Mouse (Mus musculus) C2C12 (cell line): ENCODE data around the gene Peli2. TPM values are rescaled to one million over a fixed set of nuclear protein-coding genes. Genes with fewer than 3 reads are reported as not detected.

ENCODE experiments used
- H3K27me3 ChIP-seq: one replicate; pipeline ENCODE4 v1.6.1; 2011; ENCODE audit not compliant: control insufficient read depth, insufficient read depth, insufficient read length
- H3K36me3 ChIP-seq: one replicate; pipeline ENCODE4 v1.6.1; 2011; ENCODE audit not compliant: control insufficient read depth, insufficient read depth
- H3K4me3 ChIP-seq: one replicate; pipeline ENCODE4 v1.5.1; 2011; ENCODE audit warnings: mild to moderate bottlenecking, control low read depth; ENCODE audit not compliant: poor library complexity, insufficient read depth, severe bottlenecking
- H3K79me2 ChIP-seq: one replicate; pipeline ENCODE4 v1.6.1; 2011; ENCODE audit not compliant: control insufficient read depth, insufficient read depth
- H3K79me3 ChIP-seq: one replicate; pipeline ENCODE4 v1.6.1; 2011; ENCODE audit warnings: low read depth, control low read depth
- H3ac ChIP-seq: one replicate; pipeline ENCODE3; 2011; ENCODE audit warnings: low read depth; ENCODE audit not compliant: control insufficient read depth, insufficient read length
- CEBPB ChIP-seq: IDR thresholded peaks from one replicate; pipeline ENCODE4 v1.6.1; 2011; ENCODE audit warnings: low read depth, mild to moderate bottlenecking, control low read depth, moderate library complexity
- CTCF ChIP-seq: IDR thresholded peaks from one replicate; pipeline ENCODE4 v1.5.1; 2011; ENCODE audit not compliant: control insufficient read depth, insufficient read depth, insufficient read length
- FOSL1 ChIP-seq: IDR thresholded peaks from one replicate; pipeline ENCODE4 v1.8.0; 2011; ENCODE audit warnings: mild to moderate bottlenecking, low read length; ENCODE audit not compliant: poor library complexity, insufficient read depth, severe bottlenecking
- MAX ChIP-seq: IDR thresholded peaks from one replicate; pipeline ENCODE4 v1.6.1; 2011; ENCODE audit warnings: mild to moderate bottlenecking, control low read depth
- MYOD1 ChIP-seq: IDR thresholded peaks from one replicate; pipeline ENCODE4 v1.6.1; 2011; ENCODE audit warnings: low read depth; ENCODE audit not compliant: control insufficient read depth, insufficient read length
- MYOG ChIP-seq: IDR thresholded peaks from one replicate; pipeline ENCODE4 v1.6.1; 2011; ENCODE audit not compliant: control insufficient read depth, insufficient read length; ENCODE audit errors: extremely low read depth
- USF1 ChIP-seq: IDR thresholded peaks from one replicate; pipeline ENCODE4 v1.6.1; 2011; ENCODE audit warnings: low read depth, mild to moderate bottlenecking, control low read depth, moderate library complexity
- polyA plus RNA-seq: library from polyadenylated mRNA; unstranded; fragments of >200 nt; fragmentation: generic; extraction: Trizol; gene quantifications from one replicate; pipeline ENCODE4 v1.2.1, GENCODE M21; 2012; ENCODE audit warnings: missing spikeins

The Peli2 gene
- polyA plus RNA-seq, 1 experiment = 13.9 TPM

GRCm38 (mm10) chr14:48286949-48287348, 166.3 kb downstream of the Peli2 start:
- H3K27me3 ChIP-seq = no peaks in the 10 kb centered on the region
- no peak overlapping the region for H3ac ChIP-seq
- H3K79me3 ChIP-seq = no peaks in the 10 kb centered on the region
- H3K36me3 ChIP-seq = no peaks in the 10 kb centered on the region
- no peak for TF ChIP-seq MYOD1
- TF ChIP-seq FOSL1 = no peak
- no peak for TF ChIP-seq CEBPB
- TF ChIP-seq CTCF = no peak
- TF ChIP-seq MAX = no peak
- no peak for TF ChIP-seq USF1
- no peak for TF ChIP-seq MYOG
- no peak overlapping the region for H3K4me3 ChIP-seq
- no peaks in the 10 kb centered on the region for H3K79me2 ChIP-seq

- no peaks in the 10 kb centered on the region for H3K79me2 ChIP-seq
- no peak overlapping the region for H3K4me3 ChIP-seq
- no peaks in the 10 kb centered on the region for H3K27me3 ChIP-seq
- no peaks in the 10 kb centered on the region for H3K36me3 ChIP-seq
- TF ChIP-seq CEBPB = no peak
- TF ChIP-seq MAX = no peak
- TF ChIP-seq MYOD1 = no peak
- no peak for TF ChIP-seq USF1
- TF ChIP-seq MYOG = no peak
- no peak for TF ChIP-seq CTCF
- no peak for TF ChIP-seq FOSL1
- no peaks in the 10 kb centered on the region for H3K79me3 ChIP-seq
- H3ac ChIP-seq = no peak overlapping the region
Measured at GRCm38 (mm10) chr14:48287581-48287980, 167.0 kb downstream of the Peli2 start.

GRCm38 (mm10) chr14:48288600-48288999, 168.0 kb downstream of the Peli2 start:
- no peaks in the 10 kb centered on the region for H3K79me2 ChIP-seq
- peak; percentile 61 for TF ChIP-seq CEBPB
- TF ChIP-seq MYOG = no peak

GRCm38 (mm10) chr14:48289602-48290599, 169.3 kb downstream of the Peli2 start:
- Histone ChIP-seq H3K79me2 (no peaks in the 10 kb centered on the region), H3K27me3 (no peaks in the 10 kb centered on the region), H3K79me3 (no peaks in the 10 kb centered on the region), H3ac (no peak overlapping the region), H3K4me3 (no peak overlapping the region), H3K36me3 (no peaks in the 10 kb centered on the region)
- TF ChIP-seq MYOD1 (no peak), MAX (no peak), CTCF (no peak), CEBPB (peak; percentile 53), FOSL1 (peak; percentile 28), USF1 (no peak), MYOG (no peak)

More at GRCm38 (mm10) chr14:48288600-48288999, 168.0 kb downstream of the Peli2 start:
- Histone ChIP-seq H3K36me3 (no peaks in the 10 kb centered on the region), H3K4me3 (no peak overlapping the region), H3K79me3 (no peaks in the 10 kb centered on the region), H3K27me3 (no peaks in the 10 kb centered on the region), H3ac (no peak overlapping the region)

- H3ac ChIP-seq = no peak overlapping the region
- no peaks in the 10 kb centered on the region for H3K79me3 ChIP-seq
- TF ChIP-seq MAX = no peak
- no peak for TF ChIP-seq CEBPB
- no peak for TF ChIP-seq MYOD1
- TF ChIP-seq CTCF = no peak
- TF ChIP-seq FOSL1 = no peak
- TF ChIP-seq MYOG = no peak
- TF ChIP-seq USF1 = no peak
- H3K27me3 ChIP-seq = no peaks in the 10 kb centered on the region
- H3K36me3 ChIP-seq = no peaks in the 10 kb centered on the region
- no peak overlapping the region for H3K4me3 ChIP-seq
- no peaks in the 10 kb centered on the region for H3K79me2 ChIP-seq
Measured at GRCm38 (mm10) chr14:48293498-48293897, 172.9 kb downstream of the Peli2 start.

- no peak overlapping the region for H3ac ChIP-seq
- no peaks in the 10 kb centered on the region for H3K36me3 ChIP-seq
- H3K79me3 ChIP-seq = no peaks in the 10 kb centered on the region
- no peak overlapping the region for H3K4me3 ChIP-seq
- H3K79me2 ChIP-seq = no peaks in the 10 kb centered on the region
- H3K27me3 ChIP-seq = no peaks in the 10 kb centered on the region
- TF ChIP-seq MYOG = no peak
- no peak for TF ChIP-seq CTCF
- no peak for TF ChIP-seq CEBPB
- TF ChIP-seq FOSL1 = no peak
- TF ChIP-seq MYOD1 = no peak
- no peak for TF ChIP-seq USF1
- TF ChIP-seq MAX = no peak
Measured at GRCm38 (mm10) chr14:48295410-48295809, 174.8 kb downstream of the Peli2 start.
